Mouse (Mus musculus) left cerebral cortex, adult 2 months (tissue): Measurements from ENCODE around the gene Fndc1. TPM values are rescaled to one million over a fixed set of nuclear protein-coding genes. Genes with fewer than 3 reads are reported as not detected.

Experiments
- DNase-seq, 2 experiments: peaks; one replicate each; pipeline ENCODE4 v3.0.0; 2021 to 2022; ENCODE audit warnings: low spot score in 2 of 2, mixed read lengths in 1 of 2; ENCODE audit errors: extremely low spot score in 1 of 2
- H3K27ac ChIP-seq: fragments of 200-600 bp; 2 replicates; pipeline ENCODE4 v1.8.1; 2022
- H3K4me3 ChIP-seq: fragments of 200-600 bp; 2 replicates; pipeline ENCODE4 v1.8.1; 2022
- CTCF ChIP-seq: fragments of 200-600 bp; IDR thresholded peaks from 2 replicates; pipeline ENCODE4 v1.8.1; 2022; ENCODE audit warnings: antibody characterized with exemption, mild to moderate bottlenecking, moderate library complexity
- intact Hi-C: fragments of 180-260 bp; cut with DNase I; formaldehyde crosslinking; loops from one replicate; pipeline ENCODE4 v1.15.1; 2025
- total RNA-seq, 2 experiments: library from RNA; stranded (reverse); gene quantifications; 2 replicates each; pipeline ENCODE4 v1.2.3; 2021

Fndc1 gene
- total RNA-seq, 2 experiments from 2014 or later = 5.6 to 6.6 TPM

- no peak overlapping the region for H3K27ac ChIP-seq
- intact Hi-C loops = no loop called here
- H3K4me3 ChIP-seq = no peak overlapping the region
- no peak for DNase-seq
- TF ChIP-seq CTCF = no peak
Measured at GRCm38 (mm10) chr17:7814433-7814832, 12.7 kb downstream of the Fndc1 start.

- intact Hi-C loops = no loop called here
- H3K4me3 ChIP-seq = no peak overlapping the region
- H3K27ac ChIP-seq = no peak overlapping the region
- DNase-seq = no peak
- no peak for TF ChIP-seq CTCF
Measured at GRCm38 (mm10) chr17:7808043-7808442, 19.1 kb downstream of the Fndc1 start.

- H3K4me3 ChIP-seq = no peak overlapping the region
- intact Hi-C loops = no loop called here
- H3K27ac ChIP-seq = no peak overlapping the region
- no peak for TF ChIP-seq CTCF
- no peak for DNase-seq
Measured at GRCm38 (mm10) chr17:7805105-7805504, 22.0 kb downstream of the Fndc1 start.

- Histone ChIP-seq H3K27ac (no peak overlapping the region), H3K4me3 (no peak overlapping the region)
- DNase-seq = no peak
- intact Hi-C loops = no loop called here
- no peak for TF ChIP-seq CTCF
Measured at GRCm38 (mm10) chr17:7802483-7802882, 24.6 kb downstream of the Fndc1 start.

- no peak overlapping the region for H3K4me3 ChIP-seq
- TF ChIP-seq CTCF = no peak
- DNase-seq = no peak
- no peak overlapping the region for H3K27ac ChIP-seq
- intact Hi-C loops = no loop called here
Measured at GRCm38 (mm10) chr17:7799894-7800293, 27.2 kb downstream of the Fndc1 start.

GRCm38 (mm10) chr17:7795584-7795983, 31.5 kb downstream of the Fndc1 start:
- no peak for DNase-seq
- TF ChIP-seq CTCF = no peak

GRCm38 (mm10) chr17:7795168-7795567, 31.9 kb downstream of the Fndc1 start:
- no peak overlapping the region for H3K27ac ChIP-seq
- no peak for DNase-seq
- no peak overlapping the region for H3K4me3 ChIP-seq
- TF ChIP-seq CTCF = no peak
- intact Hi-C loops = no loop called here

More at GRCm38 (mm10) chr17:7795584-7795983, 31.5 kb downstream of the Fndc1 start:
- intact Hi-C loops = no loop called here
- H3K27ac ChIP-seq = no peak overlapping the region
- no peak overlapping the region for H3K4me3 ChIP-seq

GRCm38 (mm10) chr17:7794093-7794492, 33.0 kb downstream of the Fndc1 start:
- DNase-seq = no peak
- intact Hi-C loops = no loop called here
- no peak for TF ChIP-seq CTCF
- no peak overlapping the region for H3K27ac ChIP-seq
- H3K4me3 ChIP-seq = no peak overlapping the region

- TF ChIP-seq CTCF = no peak
- Histone ChIP-seq H3K4me3 (no peak overlapping the region), H3K27ac (no peak overlapping the region)
- DNase-seq = no peak
- intact Hi-C loops = no loop called here
Measured at GRCm38 (mm10) chr17:7790512-7790911, 36.6 kb downstream of the Fndc1 start.

GRCm38 (mm10) chr17:7774101-7774500, 53.0 kb downstream of the Fndc1 start:
- TF ChIP-seq CTCF = no peak
- Histone ChIP-seq H3K4me3 (no peak overlapping the region), H3K27ac (no peak overlapping the region)
- DNase-seq = no peak
- intact Hi-C loops = no loop called here

- Histone ChIP-seq H3K4me3 (no peak overlapping the region), H3K27ac (no peak overlapping the region)
- no peak for DNase-seq
- TF ChIP-seq CTCF = no peak
- intact Hi-C loops = no loop called here
Measured at GRCm38 (mm10) chr17:7759786-7760185, 67.3 kb downstream of the Fndc1 start.

GRCm38 (mm10) chr17:7755001-7755400, 72.1 kb downstream of the Fndc1 start:
- Histone ChIP-seq H3K27ac (no peak overlapping the region), H3K4me3 (no peak overlapping the region)
- DNase-seq = no peak
- intact Hi-C loops = no loop called here
- no peak for TF ChIP-seq CTCF

GRCm38 (mm10) chr17:7753383-7753782, 73.7 kb downstream of the Fndc1 start:
- Histone ChIP-seq H3K4me3 (no peak overlapping the region), H3K27ac (no peak overlapping the region)
- DNase-seq = no peak
- no peak for TF ChIP-seq CTCF
- intact Hi-C loops = no loop called here
